Mouse (Mus musculus) stomach, embryonic 16.5 days (tissue): ENCODE measurements around the gene Rad9a. TPM values are rescaled to one million over a fixed set of nuclear protein-coding genes. Genes with fewer than 3 reads are reported as not detected.
A peak's percentile ranks its signal among the peaks of the same experiment; 100 is the strongest.

Experiments used
- ATAC-seq: fragments of 200-750 bp; cut with Nextera tagmentation; 2 replicates; pipeline ENCODE4 v1.8.0; 2017; ENCODE audit warnings: moderate number of reproducible peaks, moderate TSS enrichment; ENCODE audit not compliant: insufficient read depth, low FRiP score
- H3K27ac ChIP-seq: fragments of 300-500 bp; sonication (generic); 2 replicates; pipeline ENCODE4 v1.5.1; 2014; ENCODE audit warnings: low read length
- H3K27me3 ChIP-seq: fragments of 300-500 bp; sonication (generic); 2 replicates; pipeline ENCODE4 v1.6.1; 2014; ENCODE audit warnings: low read length, control low read depth, mixed read lengths; ENCODE audit not compliant: control insufficient read depth, insufficient read depth
- H3K36me3 ChIP-seq: fragments of 300-500 bp; sonication (generic); 2 replicates; pipeline ENCODE4 v1.6.1; 2014; ENCODE audit warnings: low read length; ENCODE audit not compliant: control insufficient read depth, insufficient read depth
- H3K4me1 ChIP-seq: fragments of 300-500 bp; sonication (generic); 2 replicates; pipeline ENCODE4 v1.6.1; 2014; ENCODE audit warnings: low read length, control low read depth, mixed read lengths; ENCODE audit not compliant: control insufficient read depth, insufficient read depth
- H3K4me2 ChIP-seq: fragments of 300-500 bp; sonication (generic); 2 replicates; pipeline ENCODE4 v1.6.1; 2014; ENCODE audit warnings: low read depth, low read length, mixed read lengths
- H3K4me3 ChIP-seq: fragments of 300-500 bp; sonication (generic); replicated peaks from 2 replicates; pipeline ENCODE4 v1.5.1; 2014; ENCODE audit warnings: mild to moderate bottlenecking, low read length
- H3K9ac ChIP-seq: fragments of 300-500 bp; sonication (generic); 2 replicates; pipeline ENCODE4 v1.6.1; 2014; ENCODE audit warnings: low read length
- H3K9me3 ChIP-seq: fragments of 300-500 bp; sonication (generic); replicated peaks from 2 replicates; pipeline ENCODE4 v1.6.1; 2016; ENCODE audit warnings: low read length, control low read depth; ENCODE audit not compliant: control insufficient read depth
- WGBS: fragments of 180-500 bp; shearing (Covaris S2); extraction: QIAGEN DNeasy Blood & Tissue Kit; methylation state at CpG from one replicate; pipeline ENCODE4 v1.1.7; 2014; 5-methylcytosine and 5-hydroxymethylcytosine counted together
- polyA plus RNA-seq: library from polyadenylated mRNA; unstranded; fragments of >200 nt; fragmentation: Nextera tagmentation; extraction: Ambion mirVana; gene quantifications from 2 replicates; pipeline ENCODE4 v1.2.1, GENCODE M21; 2015

The Rad9a gene
- polyA plus RNA-seq, 1 experiment from 2014 or later, result 26.7 TPM

DNA sequence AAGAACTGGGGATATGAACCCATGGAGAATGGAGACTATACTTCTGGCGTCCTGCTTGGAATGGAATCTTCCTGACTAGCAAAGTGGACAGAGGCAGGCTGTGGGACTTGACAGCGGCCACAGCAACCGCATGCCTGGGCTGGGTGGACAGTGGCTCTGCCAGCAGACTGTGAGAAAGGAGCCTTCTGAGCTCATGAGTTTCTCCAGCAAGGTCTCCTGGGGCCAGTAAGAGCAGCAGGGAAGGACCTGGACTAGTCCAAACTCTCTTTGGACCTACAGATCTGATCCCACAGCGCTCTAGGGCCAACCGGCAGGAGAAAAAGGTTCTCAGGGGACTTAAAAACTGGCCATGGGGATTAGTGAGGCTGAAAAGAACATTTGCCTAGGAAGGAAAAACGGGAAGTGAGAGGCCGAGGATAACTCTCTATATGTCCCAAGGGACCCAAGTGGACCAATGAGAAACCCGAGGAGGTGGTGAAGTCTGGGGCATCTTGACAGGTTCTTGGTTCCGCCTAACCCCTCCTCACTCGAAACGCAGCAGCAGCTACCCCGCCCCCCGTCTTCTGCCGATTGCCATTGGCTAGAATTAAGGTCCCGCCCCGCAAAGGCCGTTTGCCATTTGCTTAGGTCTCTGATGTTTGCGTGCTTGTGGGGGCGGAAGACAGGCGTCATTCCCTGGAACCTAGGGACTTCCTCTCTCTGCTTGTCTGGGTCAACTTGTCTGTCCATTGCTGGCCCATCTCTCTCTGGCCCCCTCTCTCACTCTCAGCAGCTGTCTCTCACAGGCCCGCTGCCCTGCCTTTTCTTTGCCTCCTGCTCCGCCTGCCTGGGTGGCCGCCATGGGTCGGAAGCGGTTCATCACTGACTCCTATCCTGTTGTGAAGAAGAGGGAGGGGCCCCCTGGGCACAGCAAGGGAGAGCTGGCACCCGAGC is 30.1 kb upstream of the Rad9a start, which contains the start of gene Pold4:
Gene Pold4 (plus strand): TSS at position 647 of the 933 bp plus-strand sequence.
- no peaks in the 10 kb centered on the region for H3K27me3 ChIP-seq
- H3K9ac ChIP-seq, result peak within 1 kb of the TSS; percentile 78
- H3K4me1 ChIP-seq, result peaks cover 22% of the 10 kb centered on the region
- no peaks in the 10 kb centered on the region for H3K9me3 ChIP-seq
- peak; percentile 87 for ATAC-seq
- H3K4me3 ChIP-seq, result peak within 1 kb of the TSS; percentile 59
- H3K4me2 ChIP-seq, result peak within 1 kb of the TSS; percentile 85
- H3K27ac ChIP-seq, result peak within 1 kb of the TSS; percentile 88
- H3K36me3 ChIP-seq, result no peaks in the 10 kb centered on the region
- WGBS, result 9% methylated on average over 26 of the region's 26 CpGs

DNA sequence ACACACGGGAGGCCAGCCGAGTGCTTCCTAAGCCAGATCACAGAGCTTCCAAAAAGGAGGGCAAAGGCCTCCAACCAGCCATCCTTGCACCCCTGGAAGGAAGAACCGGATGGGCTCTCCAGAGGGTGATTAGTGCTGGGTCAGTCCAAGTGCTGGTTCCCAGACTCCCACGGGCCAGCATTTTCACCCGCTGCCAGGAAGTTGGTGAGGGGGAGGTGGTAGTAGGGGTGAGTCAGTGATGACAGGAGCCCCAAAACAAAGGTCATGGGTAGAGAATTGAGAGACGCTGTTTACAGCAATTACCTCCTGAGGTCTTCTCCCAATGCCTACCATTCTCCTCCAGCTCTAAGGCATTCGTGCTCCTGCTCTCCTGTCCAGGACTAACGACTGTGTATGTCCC is 29.0 kb upstream of the Rad9a start:
- no peaks in the 10 kb centered on the region for H3K27me3 ChIP-seq
- H3K36me3 ChIP-seq, result no peaks in the 10 kb centered on the region
- no peak for ATAC-seq
- no peak overlapping the region for H3K4me3 ChIP-seq
- H3K4me2 ChIP-seq, result no peak overlapping the region
- H3K9ac ChIP-seq, result no peak overlapping the region
- peaks cover 22% of the 10 kb centered on the region for H3K4me1 ChIP-seq
- H3K27ac ChIP-seq, result peak overlapping the region; percentile 72; the same call in 1 of the 2 replicates
- H3K9me3 ChIP-seq, result no peaks in the 10 kb centered on the region
- WGBS, result 70% methylated on average over 8 of the region's 8 CpGs

GRCm38 (mm10) chr19:4229451-4230076 is 28.1 kb upstream of the Rad9a start:
- peaks cover 22% of the 10 kb centered on the region for H3K4me1 ChIP-seq
- WGBS, result 33% methylated on average over 9 of the region's 9 CpGs
- H3K4me2 ChIP-seq, result peak overlapping the region; percentile 19; the same call in 1 of the 2 replicates
- H3K36me3 ChIP-seq, result no peaks in the 10 kb centered on the region
- peak overlapping the region; percentile 72 for H3K27ac ChIP-seq
- H3K9ac ChIP-seq, result peak overlapping the region; percentile 49
- ATAC-seq, result peak; percentile 61; the same call in 1 of the 2 replicates
- H3K27me3 ChIP-seq, result no peaks in the 10 kb centered on the region
- no peak overlapping the region for H3K4me3 ChIP-seq
- no peaks in the 10 kb centered on the region for H3K9me3 ChIP-seq

DNA sequence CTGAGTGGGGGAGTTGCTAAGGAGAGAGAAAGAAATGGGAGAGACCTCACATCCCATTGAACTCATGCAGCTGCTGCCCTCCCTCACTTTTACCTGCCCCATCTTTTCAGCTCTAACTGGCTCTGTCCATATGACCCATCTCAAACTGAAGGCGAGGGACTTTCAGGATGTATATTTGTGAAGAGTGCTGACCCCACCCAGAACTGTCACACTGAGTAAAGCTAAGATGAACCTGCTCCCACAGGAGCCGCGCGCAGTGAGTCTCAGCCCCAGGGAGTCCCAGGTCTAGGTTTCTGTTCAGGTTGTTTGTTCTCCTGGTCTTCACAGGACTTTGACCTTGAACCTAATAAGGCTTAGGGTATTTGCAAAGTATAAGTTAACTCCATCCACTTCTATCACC is 27.4 kb upstream of the Rad9a start:
- WGBS, result 51% methylated on average over 4 of the region's 4 CpGs
- no peak overlapping the region for H3K27ac ChIP-seq
- no peak overlapping the region for H3K9ac ChIP-seq
- no peaks in the 10 kb centered on the region for H3K9me3 ChIP-seq
- H3K4me2 ChIP-seq, result no peak overlapping the region
- H3K36me3 ChIP-seq, result no peaks in the 10 kb centered on the region
- no peak for ATAC-seq
- H3K27me3 ChIP-seq, result no peaks in the 10 kb centered on the region
- H3K4me1 ChIP-seq, result peaks cover 22% of the 10 kb centered on the region
- H3K4me3 ChIP-seq, result no peak overlapping the region

- 15% methylated on average over 8 of the region's 8 CpGs for WGBS
- H3K27ac ChIP-seq, result no peak overlapping the region
- 0 out of 2 replicates have a peak overlapping the region, but pooled peaks have one; percentile 16 for H3K9ac ChIP-seq
- H3K36me3 ChIP-seq, result no peaks in the 10 kb centered on the region
- peak; percentile 14; the same call in 1 of the 2 replicates for ATAC-seq
- H3K4me2 ChIP-seq, result no peak overlapping the region
- peaks cover 22% of the 10 kb centered on the region for H3K4me1 ChIP-seq
- no peak overlapping the region for H3K4me3 ChIP-seq
- H3K27me3 ChIP-seq, result no peaks in the 10 kb centered on the region
- H3K9me3 ChIP-seq, result no peaks in the 10 kb centered on the region
Observed at GRCm38 (mm10) chr19:4227894-4228678, 26.6 kb upstream of the Rad9a start.

- no peak overlapping the region for H3K4me3 ChIP-seq
- peaks cover 22% of the 10 kb centered on the region for H3K4me1 ChIP-seq
- no peaks in the 10 kb centered on the region for H3K9me3 ChIP-seq
- no peak overlapping the region for H3K27ac ChIP-seq
- 76% methylated on average over 5 of the region's 5 CpGs for WGBS
- H3K4me2 ChIP-seq, result no peak overlapping the region
- ATAC-seq, result no peak
- no peaks in the 10 kb centered on the region for H3K27me3 ChIP-seq
- H3K36me3 ChIP-seq, result no peaks in the 10 kb centered on the region
- no peak overlapping the region for H3K9ac ChIP-seq
Observed at GRCm38 (mm10) chr19:4227446-4227845, 26.0 kb upstream of the Rad9a start.

DNA sequence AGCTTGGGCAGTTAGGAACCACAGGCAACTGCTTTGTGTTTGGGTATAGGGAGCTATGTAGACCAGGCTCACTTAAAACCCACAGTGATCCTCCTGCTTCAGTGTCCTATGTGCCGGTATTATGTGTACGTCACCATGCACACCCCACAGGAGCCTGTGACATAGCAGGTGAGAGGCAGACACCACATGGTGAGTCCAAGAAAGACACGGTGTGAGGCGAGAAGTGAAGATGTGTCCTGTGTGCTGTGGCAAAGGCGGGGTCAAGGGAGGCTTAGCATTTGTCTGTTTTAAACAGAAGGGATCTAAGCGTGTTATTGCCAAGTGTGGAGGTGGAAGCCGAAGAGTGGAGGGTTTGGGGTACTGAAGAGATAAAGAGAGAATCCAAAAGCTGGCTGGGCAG is 25.3 kb upstream of the Rad9a start:
- no peak overlapping the region for H3K4me3 ChIP-seq
- no peaks in the 10 kb centered on the region for H3K27me3 ChIP-seq
- no peak overlapping the region for H3K27ac ChIP-seq
- H3K36me3 ChIP-seq, result no peaks in the 10 kb centered on the region
- no peaks in the 10 kb centered on the region for H3K9me3 ChIP-seq
- no peak overlapping the region for H3K4me2 ChIP-seq
- H3K4me1 ChIP-seq, result peaks cover 25% of the 10 kb centered on the region
- WGBS, result 82% methylated on average over 7 of the region's 7 CpGs
- no peak for ATAC-seq
- no peak overlapping the region for H3K9ac ChIP-seq

DNA sequence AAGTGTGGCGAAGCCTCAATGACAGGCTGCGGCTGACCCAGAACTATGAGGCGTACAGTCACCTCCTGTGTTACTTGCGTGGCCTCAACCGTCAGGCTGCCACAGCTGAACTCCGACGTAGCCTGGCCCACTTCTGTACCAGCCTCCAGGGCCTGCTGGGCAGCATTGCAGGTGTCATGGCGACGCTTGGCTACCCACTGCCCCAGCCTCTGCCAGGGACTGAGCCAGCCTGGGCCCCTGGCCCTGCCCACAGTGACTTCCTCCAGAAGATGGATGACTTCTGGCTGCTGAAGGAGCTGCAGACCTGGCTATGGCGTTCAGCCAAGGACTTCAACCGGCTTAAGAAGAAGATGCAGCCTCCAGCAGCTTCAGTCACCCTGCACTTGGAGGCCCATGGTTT is 20.7 kb upstream of the Rad9a start:
- peaks cover 41% of the 10 kb centered on the region for H3K4me1 ChIP-seq
- no peak overlapping the region for H3K27ac ChIP-seq
- ATAC-seq, result no peak
- no peaks in the 10 kb centered on the region for H3K27me3 ChIP-seq
- WGBS, result 55% methylated on average over 11 of the region's 11 CpGs
- H3K9ac ChIP-seq, result peak overlapping the region; percentile 19; the same call in 1 of the 2 replicates
- H3K4me3 ChIP-seq, result no peak overlapping the region
- no peak overlapping the region for H3K4me2 ChIP-seq
- no peaks in the 10 kb centered on the region for H3K9me3 ChIP-seq
- no peaks in the 10 kb centered on the region for H3K36me3 ChIP-seq
